Mouse (Mus musculus): Measurements from ENCODE around the gene Fstl5. TPM values are rescaled to one million over a fixed set of nuclear protein-coding genes. Genes with fewer than 3 reads are reported as not detected.

Gene Fstl5
- polyA plus RNA-seq (2014; fragmentation: Nextera tagmentation; extraction: Ambion mirVana) = 65.5 and 85.0 TPM in 2 replicates

- Histone ChIP-seq H3K27ac (peak within 1 kb of the TSS; percentile 53), H3K36me3 (replicated peaks; ENCODE audit: control insufficient read depth, insufficient read depth) (no peaks in the 10 kb centered on the region), H3K4me3 (replicated peaks; ENCODE audit: low read length) (peak within 1 kb of the TSS; percentile 57), H3K9ac (peak within 1 kb of the TSS; percentile 74), H3K4me2 (replicated peaks) (peak within 1 kb of the TSS; percentile 56), H3K9me3 (ENCODE audit: control insufficient read depth, low read length) (no peaks in the 10 kb centered on the region), H3K4me1 (replicated peaks; ENCODE audit: control insufficient read depth, insufficient read depth, low read length) (peaks cover 2% of the 10 kb centered on the region; the same call in 1 of the 2 replicates), H3K27me3 (ENCODE audit: control insufficient read depth, insufficient read depth, low read length) (no peaks in the 10 kb centered on the region)
- WGBS = under 1% methylated on average over 28 of the region's 28 CpGs
- peak; percentile 86 for DNase-seq (ENCODE audit: low spot score)
- ATAC-seq (ENCODE audit: low FRiP score) = peak; percentile 94
These were observed at the start of gene Fstl5 for GRCm38 (mm10) chr3:76074060-76074707. TSS of gene Fstl5 (plus strand) at chr3:76074270.

DNA sequence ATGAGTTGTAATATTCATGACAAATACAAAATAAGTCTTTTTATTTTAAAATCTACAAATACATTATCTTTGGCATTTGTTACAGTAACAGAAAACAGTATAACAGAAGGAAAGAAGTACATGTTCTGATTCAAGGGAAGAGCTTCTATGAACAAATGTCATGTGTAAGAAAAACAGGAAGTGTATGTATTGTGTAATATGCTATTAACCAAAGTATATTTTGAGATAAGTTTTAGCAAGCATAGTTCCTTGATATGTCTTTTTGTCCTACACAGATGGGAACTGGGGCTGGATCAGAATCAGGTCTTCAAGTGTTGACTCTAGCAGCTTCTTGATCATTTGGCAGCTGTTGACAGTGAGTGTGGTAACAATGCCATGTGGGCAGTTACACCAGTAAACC lies 48.5 kb upstream of the Fstl5 start:
- H3K9ac ChIP-seq = no peak overlapping the region
- no peaks in the 10 kb centered on the region for H3K36me3 ChIP-seq (replicated peaks; ENCODE audit: control insufficient read depth, insufficient read depth)
- no peak overlapping the region for H3K27ac ChIP-seq
- no peak for DNase-seq (ENCODE audit: low spot score)
- no peaks in the 10 kb centered on the region for H3K9me3 ChIP-seq (ENCODE audit: control insufficient read depth, low read length)
- no peaks in the 10 kb centered on the region for H3K4me1 ChIP-seq (replicated peaks; ENCODE audit: control insufficient read depth, insufficient read depth, low read length)
- H3K27me3 ChIP-seq (ENCODE audit: control insufficient read depth, insufficient read depth, low read length) = no peaks in the 10 kb centered on the region
- H3K4me3 ChIP-seq (replicated peaks; ENCODE audit: low read length) = no peak overlapping the region
- ATAC-seq (ENCODE audit: low FRiP score) = no peak
- H3K4me2 ChIP-seq (replicated peaks) = no peak overlapping the region

- Histone ChIP-seq H3K9me3 (ENCODE audit: control insufficient read depth, low read length) (no peaks in the 10 kb centered on the region), H3K4me3 (replicated peaks; ENCODE audit: low read length) (no peak overlapping the region), H3K4me2 (replicated peaks) (no peak overlapping the region), H3K36me3 (replicated peaks; ENCODE audit: control insufficient read depth, insufficient read depth) (no peaks in the 10 kb centered on the region), H3K9ac (no peak overlapping the region), H3K27ac (no peak overlapping the region), H3K4me1 (replicated peaks; ENCODE audit: control insufficient read depth, insufficient read depth, low read length) (no peaks in the 10 kb centered on the region), H3K27me3 (ENCODE audit: control insufficient read depth, insufficient read depth, low read length) (no peaks in the 10 kb centered on the region)
- WGBS = 95% methylated on average over 3 of the region's 3 CpGs
- DNase-seq (ENCODE audit: low spot score) = no peak
- ATAC-seq (ENCODE audit: low FRiP score) = no peak
These were observed 22.9 kb upstream of the Fstl5 start for GRCm38 (mm10) chr3:76051124-76051523.

DNA sequence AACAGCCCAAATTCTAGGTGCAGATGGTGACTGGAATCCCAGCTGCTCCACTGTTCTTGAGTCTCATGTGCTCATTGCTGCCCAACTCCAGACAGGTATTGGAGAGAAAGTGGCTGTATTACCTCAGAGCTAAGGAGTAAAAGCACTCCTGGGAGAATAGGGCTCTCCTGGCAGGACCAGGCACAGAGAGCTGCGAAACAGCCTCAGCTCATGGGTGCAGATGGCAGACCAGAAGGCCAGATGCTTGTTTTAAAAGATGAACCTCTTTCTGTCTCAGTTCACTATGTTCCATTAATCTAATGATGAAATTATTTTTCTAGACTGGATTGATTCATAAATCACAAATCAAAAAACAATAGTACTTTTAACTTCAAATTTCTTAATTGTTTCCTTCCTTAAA lies 12.1 kb upstream of the Fstl5 start:
- DNase-seq (ENCODE audit: low spot score) = no peak
- no peak overlapping the region for H3K4me2 ChIP-seq (replicated peaks)
- ATAC-seq (ENCODE audit: low FRiP score) = no peak
- H3K27me3 ChIP-seq (ENCODE audit: control insufficient read depth, insufficient read depth, low read length) = no peaks in the 10 kb centered on the region
- H3K4me1 ChIP-seq (replicated peaks; ENCODE audit: control insufficient read depth, insufficient read depth, low read length) = no peaks in the 10 kb centered on the region
- H3K36me3 ChIP-seq (replicated peaks; ENCODE audit: control insufficient read depth, insufficient read depth) = no peaks in the 10 kb centered on the region
- H3K9ac ChIP-seq = no peak overlapping the region
- 88% methylated on average over 1 of the region's 1 CpGs for WGBS
- no peaks in the 10 kb centered on the region for H3K9me3 ChIP-seq (ENCODE audit: control insufficient read depth, low read length)
- no peak overlapping the region for H3K27ac ChIP-seq
- no peak overlapping the region for H3K4me3 ChIP-seq (replicated peaks; ENCODE audit: low read length)

DNA sequence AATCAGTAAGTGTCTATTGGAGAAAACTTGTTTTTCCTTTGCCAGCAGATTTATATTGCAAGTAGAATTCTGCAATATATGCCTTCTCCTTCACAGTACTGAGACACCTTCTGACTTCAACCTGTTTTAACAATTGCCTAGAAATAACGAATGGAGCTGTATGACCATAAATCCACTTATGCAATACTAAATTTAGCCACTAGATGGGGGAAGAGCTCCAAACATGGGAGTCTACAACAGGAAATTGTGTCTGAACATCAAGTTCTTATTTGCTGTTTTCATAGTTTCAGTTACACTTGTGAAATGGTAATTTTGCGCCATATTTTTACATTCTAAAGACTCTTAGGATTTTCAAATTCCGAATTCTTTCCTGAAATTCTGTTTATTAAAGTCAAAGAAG lies 6.2 kb upstream of the Fstl5 start:
- Histone ChIP-seq H3K27ac (no peak overlapping the region), H3K9ac (no peak overlapping the region), H3K9me3 (ENCODE audit: control insufficient read depth, low read length) (no peaks in the 10 kb centered on the region), H3K4me1 (replicated peaks; ENCODE audit: control insufficient read depth, insufficient read depth, low read length) (no peaks in the 10 kb centered on the region), H3K36me3 (replicated peaks; ENCODE audit: control insufficient read depth, insufficient read depth) (no peaks in the 10 kb centered on the region), H3K4me3 (replicated peaks; ENCODE audit: low read length) (no peak overlapping the region), H3K4me2 (replicated peaks) (no peak overlapping the region), H3K27me3 (ENCODE audit: control insufficient read depth, insufficient read depth, low read length) (no peaks in the 10 kb centered on the region)
- ATAC-seq (ENCODE audit: low FRiP score) (no peak), DNase-seq (ENCODE audit: low spot score) (peak; percentile 100)
- 4% methylated on average over 3 of the region's 3 CpGs for WGBS

GRCm38 (mm10) chr3:76072826-76073225 lies 1.2 kb upstream of the Fstl5 start:
- no peak overlapping the region for H3K27ac ChIP-seq
- H3K36me3 ChIP-seq (replicated peaks; ENCODE audit: control insufficient read depth, insufficient read depth) = no peaks in the 10 kb centered on the region
- no peaks in the 10 kb centered on the region for H3K9me3 ChIP-seq (ENCODE audit: control insufficient read depth, low read length)
- H3K4me1 ChIP-seq (replicated peaks; ENCODE audit: control insufficient read depth, insufficient read depth, low read length) = peaks cover 2% of the 10 kb centered on the region; the same call in 1 of the 2 replicates
- no peak overlapping the region for H3K4me3 ChIP-seq (replicated peaks; ENCODE audit: low read length)
- ATAC-seq (ENCODE audit: low FRiP score) (no peak), DNase-seq (ENCODE audit: low spot score) (no peak)
- no peaks in the 10 kb centered on the region for H3K27me3 ChIP-seq (ENCODE audit: control insufficient read depth, insufficient read depth, low read length)
- no peak overlapping the region; the same call in 1 of the 2 replicates for H3K4me2 ChIP-seq (replicated peaks)
- H3K9ac ChIP-seq = no peak overlapping the region
- 41% methylated on average over 7 of the region's 7 CpGs for WGBS

DNA sequence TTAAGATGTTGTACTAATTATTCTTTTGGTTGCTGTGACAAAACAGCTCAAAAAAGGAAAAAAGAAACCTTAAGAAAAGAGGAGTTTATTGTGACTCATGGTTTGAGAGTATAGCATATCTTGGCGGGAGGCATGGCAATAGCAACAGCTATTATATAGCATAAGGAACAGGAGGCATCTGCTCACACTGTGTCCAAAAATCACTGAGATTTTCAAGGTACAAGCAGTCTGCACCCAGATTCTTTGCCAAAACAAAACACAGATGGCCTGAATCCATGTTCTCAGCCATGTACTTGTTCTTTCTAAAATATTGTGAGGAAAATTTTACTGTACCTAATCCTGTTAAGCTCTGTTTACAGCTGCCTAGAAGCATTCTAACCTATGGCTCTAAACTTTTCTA lies 66.4 kb downstream of the Fstl5 start:
- Histone ChIP-seq H3K36me3 (replicated peaks; ENCODE audit: control insufficient read depth, insufficient read depth) (no peaks in the 10 kb centered on the region), H3K27me3 (ENCODE audit: control insufficient read depth, insufficient read depth, low read length) (no peaks in the 10 kb centered on the region), H3K4me3 (replicated peaks; ENCODE audit: low read length) (no peak overlapping the region), H3K9me3 (ENCODE audit: control insufficient read depth, low read length) (no peaks in the 10 kb centered on the region), H3K4me2 (replicated peaks) (no peak overlapping the region), H3K27ac (no peak overlapping the region), H3K9ac (no peak overlapping the region), H3K4me1 (replicated peaks; ENCODE audit: control insufficient read depth, insufficient read depth, low read length) (no peaks in the 10 kb centered on the region)
- ATAC-seq (ENCODE audit: low FRiP score) (no peak), DNase-seq (ENCODE audit: low spot score) (no peak)
- WGBS = 87% methylated on average over 1 of the region's 1 CpGs

DNA sequence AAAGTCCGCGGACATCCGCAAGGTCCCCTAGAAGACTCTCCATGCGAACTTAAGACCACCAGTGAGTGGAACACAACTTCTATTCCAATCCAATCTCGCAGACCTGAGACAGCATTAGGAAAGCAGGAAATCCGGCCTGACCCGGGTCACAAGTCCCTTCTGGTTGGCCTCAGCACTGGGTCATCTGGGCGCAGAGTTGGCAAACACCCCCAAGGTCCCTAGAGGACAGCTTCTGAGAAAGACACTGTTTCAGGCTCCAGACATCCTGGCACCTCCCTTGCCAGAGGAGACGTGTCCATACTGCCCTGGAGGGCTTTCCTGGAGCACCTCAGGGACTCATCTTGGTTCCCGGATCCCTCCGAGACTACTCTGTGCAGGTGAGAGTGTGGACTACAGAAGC lies 73.8 kb downstream of the Fstl5 start:
- 94% methylated on average over 11 of the region's 11 CpGs for WGBS

DNA sequence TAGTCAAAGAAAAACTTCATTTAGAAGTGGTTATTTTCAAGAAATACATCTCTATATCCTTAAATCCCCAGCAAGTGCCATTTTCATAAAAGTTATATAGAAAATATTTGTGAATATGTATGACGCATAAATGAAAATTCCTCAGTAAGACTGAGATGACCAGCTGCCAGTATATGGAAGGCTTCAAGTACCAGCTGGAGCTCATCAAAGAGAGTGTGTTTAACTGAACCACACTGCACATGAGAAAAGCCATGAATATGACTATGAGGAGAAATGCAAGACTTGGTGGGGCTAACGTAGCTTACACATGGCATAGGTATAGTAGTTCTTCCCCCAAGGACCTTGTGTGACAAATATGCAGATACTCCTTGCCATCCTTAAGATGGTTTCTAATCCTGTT lies 164.8 kb downstream of the Fstl5 start:
- Histone ChIP-seq H3K4me1 (replicated peaks; ENCODE audit: control insufficient read depth, insufficient read depth, low read length) (no peaks in the 10 kb centered on the region), H3K9me3 (ENCODE audit: control insufficient read depth, low read length) (no peaks in the 10 kb centered on the region), H3K36me3 (replicated peaks; ENCODE audit: control insufficient read depth, insufficient read depth) (no peaks in the 10 kb centered on the region), H3K4me3 (replicated peaks; ENCODE audit: low read length) (no peak overlapping the region), H3K27me3 (ENCODE audit: control insufficient read depth, insufficient read depth, low read length) (no peaks in the 10 kb centered on the region), H3K4me2 (replicated peaks) (no peak overlapping the region), H3K27ac (no peak overlapping the region), H3K9ac (no peak overlapping the region)
- ATAC-seq (ENCODE audit: low FRiP score) (no peak), DNase-seq (ENCODE audit: low spot score) (no peak)
- WGBS = 96% methylated on average over 2 of the region's 2 CpGs

More for the DNA sequence above, 73.8 kb downstream of the Fstl5 start:
- H3K27me3 ChIP-seq (ENCODE audit: control insufficient read depth, insufficient read depth, low read length) = no peaks in the 10 kb centered on the region
- no peak overlapping the region for H3K4me2 ChIP-seq (replicated peaks)
- no peak overlapping the region for H3K9ac ChIP-seq
- no peaks in the 10 kb centered on the region for H3K4me1 ChIP-seq (replicated peaks; ENCODE audit: control insufficient read depth, insufficient read depth, low read length)
- H3K9me3 ChIP-seq (ENCODE audit: control insufficient read depth, low read length) = no peaks in the 10 kb centered on the region
- H3K36me3 ChIP-seq (replicated peaks; ENCODE audit: control insufficient read depth, insufficient read depth) = no peaks in the 10 kb centered on the region
- no peak overlapping the region for H3K27ac ChIP-seq
- ATAC-seq (ENCODE audit: low FRiP score) = no peak
- no peak for DNase-seq (ENCODE audit: low spot score)
- no peak overlapping the region for H3K4me3 ChIP-seq (replicated peaks; ENCODE audit: low read length)

- DNase-seq (ENCODE audit: low spot score) (no peak), ATAC-seq (ENCODE audit: low FRiP score) (no peak)
- Histone ChIP-seq H3K4me3 (replicated peaks; ENCODE audit: low read length) (no peak overlapping the region), H3K27me3 (ENCODE audit: control insufficient read depth, insufficient read depth, low read length) (no peaks in the 10 kb centered on the region), H3K36me3 (replicated peaks; ENCODE audit: control insufficient read depth, insufficient read depth) (no peaks in the 10 kb centered on the region), H3K9ac (no peak overlapping the region), H3K27ac (no peak overlapping the region), H3K9me3 (ENCODE audit: control insufficient read depth, low read length) (no peaks in the 10 kb centered on the region), H3K4me1 (replicated peaks; ENCODE audit: control insufficient read depth, insufficient read depth, low read length) (no peaks in the 10 kb centered on the region), H3K4me2 (replicated peaks) (no peak overlapping the region)
- WGBS = 95% methylated on average over 1 of the region's 1 CpGs
These were observed 177.3 kb downstream of the Fstl5 start for GRCm38 (mm10) chr3:76251385-76251784.

All from hindbrain, embryonic 14.5 days (tissue).